Mouse (Mus musculus) stomach, embryonic 15.5 days (tissue): ENCODE data around the gene Tmem251. TPM values are rescaled to one million over a fixed set of nuclear protein-coding genes. Genes with fewer than 3 reads are reported as not detected.

Source experiments
- ATAC-seq: fragments of 200-750 bp; cut with Nextera tagmentation; 2 replicates; pipeline ENCODE4 v1.8.0; 2017; ENCODE audit warnings: low read depth, moderate number of reproducible peaks, moderate TSS enrichment; ENCODE audit not compliant: insufficient read depth, low FRiP score
- H3K27ac ChIP-seq: fragments of 300-500 bp; sonication (generic); 2 replicates; pipeline ENCODE4 v1.5.1; 2015; ENCODE audit warnings: mild to moderate bottlenecking, inconsistent platforms
- H3K27me3 ChIP-seq: fragments of 300-500 bp; sonication (generic); replicated peaks from 2 replicates; pipeline ENCODE4 v1.6.1; 2015; ENCODE audit warnings: inconsistent platforms
- H3K36me3 ChIP-seq: fragments of 300-500 bp; sonication (generic); 2 replicates; pipeline ENCODE4 v1.6.1; 2015; ENCODE audit warnings: inconsistent platforms
- H3K4me1 ChIP-seq: fragments of 300-500 bp; sonication (generic); 2 replicates; pipeline ENCODE4 v1.6.1; 2015; ENCODE audit warnings: inconsistent platforms
- H3K4me2 ChIP-seq: fragments of 300-500 bp; sonication (generic); 2 replicates; pipeline ENCODE4 v1.6.1; 2015; ENCODE audit warnings: mild to moderate bottlenecking, inconsistent platforms
- H3K4me3 ChIP-seq: fragments of 300-500 bp; sonication (generic); replicated peaks from 2 replicates; pipeline ENCODE4 v1.5.1; 2015; ENCODE audit warnings: inconsistent platforms
- H3K9ac ChIP-seq: fragments of 300-500 bp; sonication (generic); 2 replicates; pipeline ENCODE4 v1.6.1; 2015; ENCODE audit warnings: inconsistent platforms
- H3K9me3 ChIP-seq: fragments of 300-500 bp; sonication (generic); 2 replicates; pipeline ENCODE4 v1.6.1; 2016; ENCODE audit warnings: inconsistent platforms
- WGBS: fragments of 180-500 bp; shearing (Covaris S2); methylation state at CpG from one replicate; pipeline ENCODE4 v1.1.7; 2015; 5-methylcytosine and 5-hydroxymethylcytosine counted together
- polyA plus RNA-seq: library from polyadenylated mRNA; unstranded; fragments of >200 nt; fragmentation: Nextera tagmentation; extraction: Ambion mirVana; gene quantifications from 2 replicates; pipeline ENCODE4 v1.2.1, GENCODE M21; 2015

The Tmem251 gene
- polyA plus RNA-seq, 1 experiment from 2014 or later, result 12.9 TPM

DNA sequence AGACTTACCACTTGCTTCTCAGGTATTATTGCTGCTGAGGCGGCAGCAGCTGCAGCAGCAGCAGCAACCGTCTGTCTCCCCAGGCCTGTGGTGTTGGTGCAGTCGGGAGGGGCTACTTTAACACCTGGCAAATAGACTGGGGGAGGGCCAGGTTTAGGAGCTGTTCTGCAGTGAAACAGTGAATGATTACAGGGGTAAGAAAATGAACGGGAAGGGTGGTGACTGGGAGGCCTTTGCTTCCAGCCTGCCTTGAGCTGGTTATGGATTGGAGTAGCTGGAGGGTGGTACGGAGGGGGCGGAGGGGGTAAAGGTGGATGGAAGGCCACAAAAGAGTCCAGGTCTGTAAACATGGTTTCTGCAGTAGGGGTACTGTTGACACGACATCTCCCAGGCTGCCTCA is 44.4 kb downstream of the Tmem251 start:
- no peak for ATAC-seq
- no peaks in the 10 kb centered on the region for H3K27me3 ChIP-seq
- no peaks in the 10 kb centered on the region for H3K9me3 ChIP-seq
- H3K4me2 ChIP-seq, result no peak overlapping the region
- WGBS, result 70% methylated on average over 7 of the region's 7 CpGs
- no peak overlapping the region for H3K27ac ChIP-seq
- H3K4me1 ChIP-seq, result no peaks in the 10 kb centered on the region
- H3K36me3 ChIP-seq, result peaks cover 22% of the 10 kb centered on the region
- no peak overlapping the region for H3K9ac ChIP-seq
- no peak overlapping the region for H3K4me3 ChIP-seq

Other genes starting within 250 kb of the Tmem251 start
- 24.8 and 29.1 TPM in 2 replicates for gene Chga, start 188.8 kb upstream of the Tmem251 start, polyA plus RNA-seq
- 20.1 and 21.9 TPM in 2 replicates for gene Itpk1, start 38.8 kb upstream of the Tmem251 start, polyA plus RNA-seq
- gene Moap1, start 101 bp upstream of the Tmem251 start, polyA plus RNA-seq, result 20.7 and 25.0 TPM in 2 replicates
- gene Gm28051, start 14.0 kb downstream of the Tmem251 start, polyA plus RNA-seq, result not detected in 2 replicates
- gene Gon7, start 14.0 kb downstream of the Tmem251 start, polyA plus RNA-seq, result 28.7 and 29.2 TPM in 2 replicates
- gene Ubr7, start 14.2 kb downstream of the Tmem251 start, polyA plus RNA-seq, result 34.2 and 37.2 TPM in 2 replicates
- 19.9 and 20.8 TPM in 2 replicates for gene Gm20604, start 14.9 kb downstream of the Tmem251 start, polyA plus RNA-seq
- 18.7 TPM in 2 replicates for gene Btbd7, start 134.7 kb downstream of the Tmem251 start, polyA plus RNA-seq
- gene Cox8c, start 155.6 kb downstream of the Tmem251 start, polyA plus RNA-seq, result not detected in 2 replicates
- 0.43 and 0.48 TPM in 2 replicates for gene Unc79, start 205.1 kb downstream of the Tmem251 start, polyA plus RNA-seq